Mouse (Mus musculus) ES-Bruce4 (cell line): ENCODE measurements around the gene Bckdk. TPM values are rescaled to one million over a fixed set of nuclear protein-coding genes. Genes with fewer than 3 reads are reported as not detected.

Experiments
- H3K27ac ChIP-seq: 2 replicates; pipeline ENCODE4 v1.5.1; 2012; ENCODE audit warnings: low read length, inconsistent platforms; ENCODE audit not compliant: insufficient read depth
- H3K27me3 ChIP-seq: 2 replicates; pipeline ENCODE4 v1.6.1; 2012; ENCODE audit warnings: mild to moderate bottlenecking, low read length, inconsistent platforms; ENCODE audit not compliant: control insufficient read depth, poor library complexity, insufficient read depth, severe bottlenecking
- H3K36me3 ChIP-seq: 2 replicates; pipeline ENCODE4 v1.6.1; 2012; ENCODE audit warnings: inconsistent platforms, mild to moderate bottlenecking, low read length, moderate library complexity; ENCODE audit not compliant: control insufficient read depth, poor library complexity, insufficient read depth, severe bottlenecking
- H3K4me1 ChIP-seq: one replicate; pipeline ENCODE4 v1.8.1; 2011; ENCODE audit warnings: low read length; ENCODE audit not compliant: control insufficient read depth, insufficient read depth
- H3K4me3 ChIP-seq: 2 replicates; pipeline ENCODE4 v1.5.1; 2011; ENCODE audit warnings: low read depth, mild to moderate bottlenecking, low read length
- H3K9ac ChIP-seq: 2 replicates; pipeline ENCODE4 v1.6.1; 2012; ENCODE audit warnings: low read depth, mild to moderate bottlenecking, inconsistent platforms; ENCODE audit not compliant: poor library complexity, severe bottlenecking
- H3K9me3 ChIP-seq: replicated peaks from 2 replicates; pipeline ENCODE4 v1.6.1; 2012; ENCODE audit warnings: mild to moderate bottlenecking, low read length, inconsistent platforms; ENCODE audit not compliant: control insufficient read depth, poor library complexity, insufficient read depth, severe bottlenecking
- CTCF ChIP-seq: IDR thresholded peaks from one replicate; pipeline ENCODE4 v1.8.1; 2011; ENCODE audit warnings: low read depth, low read length
- EP300 ChIP-seq: IDR thresholded peaks from 2 replicates; pipeline ENCODE4 v1.6.1; 2011; ENCODE audit warnings: low read depth, low read length; ENCODE audit not compliant: insufficient read depth
- POLR2A ChIP-seq: IDR thresholded peaks from one replicate; pipeline ENCODE4 v1.8.1; 2011; ENCODE audit warnings: low read length; ENCODE audit not compliant: insufficient read depth
- polyA plus RNA-seq: library from polyadenylated mRNA; stranded (reverse); fragments of >200 nt; gene quantifications from 2 replicates; pipeline ENCODE4 v1.2.4, GENCODE M21; 2011; ENCODE audit warnings: low read depth; ENCODE audit not compliant: missing spikeins, insufficient read depth, insufficient read length

Bckdk gene
- polyA plus RNA-seq, 1 experiment: 77.3 TPM

DNA sequence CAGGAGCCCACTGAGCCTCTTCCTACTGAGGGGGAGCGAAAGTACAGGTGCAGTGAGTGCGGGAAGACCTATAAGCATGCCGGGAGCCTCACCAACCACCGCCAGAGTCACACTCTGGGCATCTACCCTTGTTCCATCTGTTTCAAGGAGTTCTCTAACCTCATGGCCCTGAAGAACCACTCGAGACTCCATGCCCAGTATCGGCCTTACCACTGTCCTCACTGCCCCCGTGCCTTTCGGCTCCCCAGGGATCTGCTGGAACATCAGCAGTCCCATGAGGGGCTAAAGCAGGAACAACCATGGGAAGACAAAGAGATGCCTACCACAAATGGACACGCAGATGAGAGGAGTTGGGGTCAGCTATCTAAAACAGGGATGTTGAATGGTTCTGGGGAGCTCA, 24.6 kb upstream of the Bckdk start:
- TF ChIP-seq POLR2A: no peak
- no peak for TF ChIP-seq EP300
- no peak for TF ChIP-seq CTCF
- Histone ChIP-seq H3K9ac (no peak overlapping the region), H3K27ac (no peak overlapping the region), H3K36me3 (peaks cover 41% of the 10 kb centered on the region), H3K27me3 (no peaks in the 10 kb centered on the region), H3K9me3 (no peaks in the 10 kb centered on the region), H3K4me3 (no peak overlapping the region), H3K4me1 (no peaks in the 10 kb centered on the region)

DNA sequence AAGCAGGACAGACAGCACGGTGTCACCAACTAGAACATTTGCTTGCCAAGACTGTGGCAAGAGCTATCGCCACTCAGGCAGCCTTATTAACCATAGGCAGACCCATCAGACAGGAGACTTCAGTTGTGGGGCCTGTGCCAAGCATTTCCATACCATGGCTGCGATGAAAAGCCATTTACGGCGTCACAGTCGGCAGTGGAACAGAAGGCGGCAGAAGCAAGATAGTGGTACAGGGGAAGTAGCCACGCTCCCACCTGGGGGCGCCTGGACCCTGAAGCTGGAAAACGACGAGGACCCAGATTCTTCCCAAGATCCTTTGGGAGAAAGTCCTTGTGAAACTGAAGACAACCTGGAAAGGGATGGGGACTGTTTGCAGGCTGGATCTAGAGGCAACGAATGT, 23.5 kb upstream of the Bckdk start:
- H3K27me3 ChIP-seq: no peaks in the 10 kb centered on the region
- H3K27ac ChIP-seq: no peak overlapping the region
- peaks cover 49% of the 10 kb centered on the region for H3K36me3 ChIP-seq
- TF ChIP-seq POLR2A: no peak
- TF ChIP-seq CTCF: peak; percentile 4
- TF ChIP-seq EP300: no peak
- no peak overlapping the region for H3K4me3 ChIP-seq
- H3K9ac ChIP-seq: no peak overlapping the region
- H3K4me1 ChIP-seq: no peaks in the 10 kb centered on the region
- H3K9me3 ChIP-seq: no peaks in the 10 kb centered on the region

DNA sequence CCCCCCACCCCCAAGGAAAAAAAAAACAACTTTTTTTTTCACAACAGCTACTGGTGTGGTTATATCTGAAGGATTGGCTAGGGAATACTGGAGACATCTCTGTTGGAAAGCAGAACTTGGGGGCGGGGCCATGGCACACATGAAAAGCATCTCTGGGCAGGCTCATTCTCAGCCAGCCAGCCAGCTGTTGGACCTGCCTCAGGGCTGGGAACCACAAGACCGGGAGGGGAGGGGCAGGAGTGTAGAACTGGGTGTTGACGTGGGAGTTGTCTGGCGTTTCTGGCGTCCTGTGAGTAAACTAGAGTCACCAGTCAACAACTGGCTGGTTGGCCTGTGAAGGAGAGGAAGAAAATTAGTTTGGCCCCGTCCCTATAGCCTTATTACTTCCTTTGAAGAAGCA, 17.9 kb upstream of the Bckdk start:
- peaks cover 41% of the 10 kb centered on the region for H3K36me3 ChIP-seq
- TF ChIP-seq CTCF (no peak), EP300 (no peak), POLR2A (no peak)
- no peaks in the 10 kb centered on the region for H3K4me1 ChIP-seq
- H3K4me3 ChIP-seq: no peak overlapping the region
- H3K9me3 ChIP-seq: no peaks in the 10 kb centered on the region
- no peak overlapping the region for H3K27ac ChIP-seq
- H3K27me3 ChIP-seq: no peaks in the 10 kb centered on the region
- H3K9ac ChIP-seq: no peak overlapping the region

DNA sequence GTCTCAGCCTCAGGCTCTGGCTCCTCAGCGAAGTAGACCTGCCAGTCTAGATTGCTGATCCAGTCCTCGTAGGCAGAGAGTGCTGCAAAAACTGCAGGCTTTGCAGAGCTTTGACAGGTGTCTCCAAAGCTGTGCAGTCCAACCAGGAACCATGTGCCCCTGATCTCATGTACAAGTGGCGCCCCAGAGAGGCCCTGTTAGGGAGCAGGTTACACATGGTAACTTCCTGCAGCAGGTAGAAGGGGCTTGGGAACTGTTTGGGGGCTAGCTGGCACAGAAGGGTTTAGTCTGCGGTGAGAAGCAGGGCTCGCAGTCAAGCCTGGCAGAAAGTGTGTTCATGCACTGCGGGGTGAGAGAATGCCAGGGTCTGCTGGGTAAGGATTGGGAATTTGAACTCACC, 17.3 kb upstream of the Bckdk start:
- H3K27ac ChIP-seq: no peak overlapping the region
- no peaks in the 10 kb centered on the region for H3K27me3 ChIP-seq
- no peak overlapping the region for H3K9ac ChIP-seq
- H3K4me1 ChIP-seq: no peaks in the 10 kb centered on the region
- H3K36me3 ChIP-seq: peaks cover 35% of the 10 kb centered on the region
- no peak overlapping the region for H3K4me3 ChIP-seq
- H3K9me3 ChIP-seq: no peaks in the 10 kb centered on the region
- no peak for TF ChIP-seq EP300
- no peak for TF ChIP-seq POLR2A
- TF ChIP-seq CTCF: no peak

DNA sequence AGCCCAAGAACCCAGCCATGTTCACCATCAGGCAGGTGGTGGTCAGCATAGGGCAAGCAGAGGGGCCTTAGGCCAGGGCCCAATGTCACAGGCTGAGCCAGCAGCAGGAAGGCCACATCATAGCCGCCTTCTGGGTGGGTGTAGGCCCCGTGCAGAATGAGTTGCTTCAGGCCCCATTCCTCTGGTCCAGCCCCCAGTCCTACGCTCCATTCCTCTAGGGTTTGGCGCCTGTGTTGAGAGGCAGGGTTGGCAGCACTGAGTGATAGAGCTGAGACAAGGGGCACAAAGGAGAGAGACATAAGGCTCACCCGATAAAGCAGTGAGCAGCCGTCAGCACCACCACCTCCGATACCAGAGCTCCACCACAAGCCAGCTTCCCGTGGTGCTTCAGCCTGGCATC, 16.7 kb upstream of the Bckdk start:
- no peaks in the 10 kb centered on the region for H3K4me1 ChIP-seq
- H3K4me3 ChIP-seq: no peak overlapping the region
- no peaks in the 10 kb centered on the region for H3K27me3 ChIP-seq
- no peak overlapping the region for H3K27ac ChIP-seq
- TF ChIP-seq EP300: no peak
- no peak for TF ChIP-seq CTCF
- TF ChIP-seq POLR2A: no peak
- H3K9me3 ChIP-seq: no peaks in the 10 kb centered on the region
- peaks cover 28% of the 10 kb centered on the region for H3K36me3 ChIP-seq
- H3K9ac ChIP-seq: no peak overlapping the region

DNA sequence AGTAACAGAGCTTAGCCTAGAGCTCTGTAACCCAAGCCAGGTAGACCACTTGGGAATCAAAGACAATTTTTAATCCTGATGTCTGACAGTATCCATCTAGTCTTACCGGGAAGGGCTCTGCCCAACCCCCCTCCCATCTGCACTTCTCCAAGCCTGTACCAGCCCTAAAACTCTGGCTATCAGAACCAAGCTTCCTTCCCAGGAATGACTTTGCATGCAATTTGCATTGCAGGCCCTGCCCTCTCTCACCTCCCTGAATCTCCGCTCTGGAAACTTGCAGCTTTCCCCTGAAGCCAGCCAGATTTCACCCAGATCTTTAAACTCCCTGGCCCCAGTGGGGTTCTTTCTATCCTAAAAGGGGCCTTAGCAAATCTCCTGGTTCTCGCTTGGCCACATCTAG, 16.1 kb upstream of the Bckdk start:
- H3K9ac ChIP-seq: no peak overlapping the region
- H3K4me1 ChIP-seq: no peaks in the 10 kb centered on the region
- TF ChIP-seq EP300: no peak
- TF ChIP-seq CTCF: no peak
- no peaks in the 10 kb centered on the region for H3K27me3 ChIP-seq
- H3K27ac ChIP-seq: no peak overlapping the region
- no peak overlapping the region for H3K4me3 ChIP-seq
- peaks cover 24% of the 10 kb centered on the region for H3K36me3 ChIP-seq
- no peaks in the 10 kb centered on the region for H3K9me3 ChIP-seq
